Mouse (Mus musculus): ENCODE data around the gene Nsun3.
A peak's percentile ranks its signal among the peaks of the same experiment; 100 is the strongest.

Gene Nsun3

DNA sequence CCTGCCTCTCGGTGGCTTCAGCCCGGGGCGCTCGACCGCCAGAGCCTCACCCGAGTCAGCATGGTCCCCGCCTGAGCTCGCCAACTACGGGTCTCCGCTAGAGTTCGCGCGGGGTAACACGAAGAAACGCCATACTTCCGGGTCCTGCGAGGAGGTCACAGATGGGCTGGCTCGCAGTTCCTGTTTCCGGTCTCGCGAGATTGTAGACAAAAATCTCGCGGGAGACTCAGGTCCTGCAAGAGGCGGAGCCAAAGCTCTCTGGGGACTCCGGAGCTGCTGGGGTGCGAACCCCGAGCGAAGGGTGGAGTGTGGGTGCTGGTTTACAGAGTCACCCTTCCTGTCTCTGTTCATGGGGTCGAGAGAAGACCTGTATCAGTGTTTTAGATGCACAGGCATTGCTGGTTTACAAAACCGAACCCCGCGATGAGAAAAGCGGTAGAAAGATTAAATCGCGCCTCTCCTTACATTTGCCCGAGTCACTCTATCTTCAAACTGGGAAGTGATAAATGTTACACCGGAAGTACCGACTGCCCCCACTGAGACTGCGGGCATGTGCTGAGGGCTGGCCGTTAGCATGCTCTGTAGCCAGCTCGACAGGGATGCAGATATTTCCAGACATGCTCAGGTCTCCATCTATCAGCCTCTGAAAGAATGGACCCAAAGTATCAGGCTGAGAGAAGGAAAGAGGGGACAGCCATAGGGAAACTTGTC is at the start of gene Nsun3:
Gene Nsun3, minus strand, starts transcription at position 198 of the 711 bp plus-strand sequence.
- DNase-seq (ENCODE audit: low read depth), result peak; percentile 97

- DNase-seq (ENCODE audit: low read depth), result no peak
Observed at GRCm38 (mm10) chr16:62834016-62834735, 47.6 kb upstream of the Nsun3 start.

- peak; percentile 72 for DNase-seq (ENCODE audit: low read depth)
Observed at GRCm38 (mm10) chr16:62832481-62832880, 45.9 kb upstream of the Nsun3 start.

DNA sequence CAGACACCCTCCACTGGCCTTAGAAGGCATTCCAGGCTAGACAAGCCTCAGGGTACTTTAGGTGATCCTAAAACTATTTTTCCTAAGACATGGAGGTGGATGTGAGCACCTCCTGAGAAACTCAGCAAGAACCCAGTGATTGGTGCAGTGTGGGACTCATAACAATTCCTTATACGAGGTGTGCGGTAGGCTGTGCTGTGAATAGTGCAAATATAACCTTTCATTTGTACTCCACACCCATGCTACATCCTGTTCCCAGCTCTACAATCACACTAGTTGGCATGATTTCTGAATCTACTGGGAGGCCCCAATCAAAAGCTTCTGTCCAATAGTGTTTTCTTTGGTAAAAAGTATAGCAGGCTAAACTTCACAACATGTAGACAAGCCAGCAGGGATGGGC is 45.4 kb upstream of the Nsun3 start:
- no peak for DNase-seq (ENCODE audit: low read depth)

GRCm38 (mm10) chr16:62826156-62827001 is 39.8 kb upstream of the Nsun3 start:
- peak; percentile 65 for DNase-seq (ENCODE audit: low read depth)

GRCm38 (mm10) chr16:62822472-62822871 is 35.9 kb upstream of the Nsun3 start:
- DNase-seq (ENCODE audit: low read depth), result no peak

DNA sequence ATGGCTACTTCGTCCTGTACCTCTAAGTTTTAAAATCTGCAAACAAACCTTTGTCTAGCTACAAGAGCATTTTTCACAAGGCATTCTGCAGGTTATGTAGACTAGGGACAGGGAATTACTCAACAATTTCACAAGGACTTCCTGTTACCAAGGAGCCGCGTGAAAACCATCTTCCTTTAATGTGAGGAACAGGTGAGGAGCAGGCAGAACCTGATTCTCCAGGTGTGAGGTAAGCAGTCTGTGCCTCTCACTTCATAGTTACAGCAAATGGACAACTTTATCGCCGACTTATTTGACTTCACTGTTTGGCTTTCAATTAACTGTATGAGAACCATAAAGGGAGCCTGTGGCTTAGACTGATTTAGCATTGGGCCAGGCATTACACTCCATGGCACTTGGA is 27.9 kb upstream of the Nsun3 start, which contains the start of gene Stx19:
Gene Stx19, plus strand, starts transcription at position 186 of the 400 bp plus-strand sequence.
- no peak for DNase-seq (ENCODE audit: low read depth)

GRCm38 (mm10) chr16:62813790-62814189 is 27.2 kb upstream of the Nsun3 start:
- no peak for DNase-seq (ENCODE audit: low read depth)

DNA sequence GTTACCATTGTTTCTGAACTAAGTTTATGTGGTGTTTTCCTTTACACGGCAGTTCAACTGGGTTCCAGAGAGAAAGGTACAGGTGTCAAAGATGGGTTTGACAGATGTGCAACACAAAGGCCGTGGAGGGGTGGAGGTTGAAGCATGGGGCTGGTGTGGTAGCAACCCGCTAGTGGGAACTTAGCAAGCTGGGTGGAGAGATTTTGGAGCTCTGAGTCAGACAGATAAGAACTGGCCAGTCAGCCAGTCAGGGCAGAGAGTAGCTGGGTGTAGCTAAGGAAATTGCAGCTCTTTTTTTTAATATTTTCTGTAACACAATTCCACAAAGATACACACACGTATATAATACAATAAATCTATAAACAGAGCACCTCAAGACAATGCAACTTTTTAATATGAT is 24.2 kb upstream of the Nsun3 start:
- DNase-seq (ENCODE audit: low read depth), result no peak

DNA sequence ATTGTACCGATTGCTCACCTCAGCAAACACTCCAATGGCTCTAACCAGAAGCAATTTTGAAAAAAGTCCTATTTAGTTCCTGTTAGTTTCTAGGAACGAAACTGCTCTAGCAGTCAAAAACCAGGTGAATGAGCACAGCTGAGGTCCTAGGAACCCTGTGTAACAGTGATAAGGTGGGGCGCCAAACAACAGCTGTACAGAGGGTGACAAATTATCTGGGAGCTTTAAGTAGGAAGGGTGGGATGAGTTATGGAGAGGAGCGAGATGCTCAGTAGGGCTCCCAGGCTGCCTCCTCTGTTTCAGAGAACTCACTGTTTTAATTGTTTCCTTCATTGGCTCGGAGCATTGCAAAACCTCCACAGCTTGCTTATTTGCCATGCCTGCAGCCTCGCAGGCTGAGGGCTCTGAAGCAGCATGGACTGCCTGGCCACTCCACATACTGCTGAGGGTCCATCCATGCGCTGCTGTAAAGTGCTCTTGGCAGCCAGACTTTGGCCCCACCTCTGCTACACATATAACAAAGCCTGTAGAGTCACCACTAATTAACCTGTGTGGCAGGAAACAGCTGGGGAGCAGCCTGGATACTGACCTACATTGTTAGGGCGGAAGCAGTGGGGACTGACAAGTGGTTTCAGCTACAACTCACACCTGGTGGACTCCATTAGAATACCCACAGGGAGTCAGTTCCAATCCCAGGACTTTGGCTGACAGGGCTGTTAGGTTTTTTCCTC is 20.8 kb upstream of the Nsun3 start:
- DNase-seq (ENCODE audit: low read depth), result no peak

DNA sequence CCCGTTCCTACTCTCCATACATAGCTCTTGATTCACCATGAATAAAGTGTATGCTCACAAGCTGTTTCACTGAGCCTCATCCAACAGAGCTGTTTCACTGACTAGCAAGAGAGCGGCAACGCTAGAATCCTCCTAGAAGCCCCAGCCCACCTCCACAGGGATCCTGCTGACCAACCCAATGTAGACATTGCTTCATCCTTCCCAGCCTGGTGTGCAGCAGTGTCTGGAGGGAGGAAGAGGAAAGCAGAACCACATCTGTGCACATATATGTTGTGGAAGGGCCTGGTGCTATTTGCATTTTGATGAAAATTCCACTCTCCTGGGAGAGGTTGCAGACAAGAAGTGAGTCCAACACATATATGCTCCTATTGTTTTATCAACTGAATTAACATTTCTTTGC is 18.0 kb upstream of the Nsun3 start:
- DNase-seq (ENCODE audit: low read depth), result no peak

DNA sequence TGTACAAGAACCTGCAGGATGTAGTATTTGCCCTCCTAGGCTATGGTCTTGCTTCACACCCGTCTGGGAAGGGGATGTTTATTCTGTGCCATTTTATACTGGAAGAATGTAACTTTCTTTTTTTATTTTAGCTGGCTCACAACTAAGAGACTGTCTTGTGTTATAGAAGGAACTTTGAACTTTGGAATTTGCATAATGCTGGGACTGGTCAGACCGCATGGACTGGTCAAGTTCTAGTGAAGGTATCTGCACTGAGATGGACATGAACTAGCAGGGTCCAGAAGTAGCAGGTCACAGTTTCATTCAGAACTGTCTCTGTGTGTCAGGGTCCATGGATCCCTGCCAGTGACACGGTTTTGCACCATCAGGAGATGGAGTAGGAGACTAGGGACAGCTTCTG is 13.2 kb upstream of the Nsun3 start:
- no peak for DNase-seq (ENCODE audit: low read depth)

DNA sequence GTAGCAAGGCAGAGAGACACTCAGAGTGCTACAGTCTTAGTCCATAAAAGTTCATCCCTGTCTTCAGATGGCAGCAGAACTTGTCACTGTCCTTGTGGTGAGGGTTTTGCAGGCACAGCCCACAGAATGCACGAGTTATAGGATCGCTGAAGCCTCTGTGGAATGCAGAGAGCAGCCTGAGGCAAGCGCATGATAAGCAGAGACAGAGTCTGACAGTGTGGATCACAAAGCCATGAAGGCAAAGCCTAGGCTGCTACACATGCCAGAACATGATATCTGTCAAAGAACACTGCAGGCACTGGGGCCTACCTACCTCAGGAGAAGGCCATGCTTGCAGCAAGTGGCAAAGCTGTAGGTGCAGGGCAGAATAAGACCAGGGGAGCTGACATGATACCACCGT is 12.8 kb upstream of the Nsun3 start:
- no peak for DNase-seq (ENCODE audit: low read depth)

DNA sequence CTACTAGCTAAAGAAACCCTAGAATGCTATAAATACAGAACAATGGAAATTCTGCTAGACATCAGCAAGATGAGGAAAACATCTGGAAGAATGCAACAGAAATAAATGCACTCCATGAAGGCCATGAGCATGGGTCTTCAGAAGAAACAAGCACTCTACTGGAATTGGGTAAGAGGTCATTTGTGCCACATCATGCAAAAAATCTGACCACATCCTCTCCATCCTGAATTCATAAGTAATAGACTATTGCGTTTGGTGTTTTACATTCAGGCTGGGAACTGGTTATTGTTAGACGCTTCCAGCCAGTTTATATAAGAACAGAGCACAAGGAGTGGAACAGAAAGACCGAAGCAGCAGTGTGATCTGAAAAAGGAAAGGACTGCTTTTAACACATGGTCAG is 12.2 kb upstream of the Nsun3 start:
- no peak for DNase-seq (ENCODE audit: low read depth)

GRCm38 (mm10) chr16:62796608-62797007 is 10.0 kb upstream of the Nsun3 start:
- no peak for DNase-seq (ENCODE audit: low read depth)

GRCm38 (mm10) chr16:62782229-62782628 is 4.4 kb downstream of the Nsun3 start:
- peak; percentile 46 for DNase-seq (ENCODE audit: low read depth)

DNA sequence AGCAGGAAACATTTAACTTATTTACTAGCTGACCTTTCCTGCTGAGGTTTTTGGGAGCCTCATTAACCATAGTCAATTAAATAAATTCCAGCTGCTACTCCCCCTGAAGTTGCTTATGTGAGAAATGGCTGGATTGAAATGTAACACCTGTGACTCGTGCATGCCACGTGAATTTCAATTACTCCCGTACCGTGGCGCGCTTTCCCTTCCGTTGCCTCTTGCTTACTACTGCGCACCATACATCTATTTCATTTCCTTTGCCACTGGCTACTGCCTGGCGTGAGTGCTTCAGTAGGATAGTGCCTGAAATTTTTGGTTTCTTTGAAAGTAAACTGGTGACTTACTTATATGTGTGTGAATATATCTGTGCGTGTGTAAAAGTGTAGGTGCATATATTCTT is 8.3 kb downstream of the Nsun3 start:
- no peak for DNase-seq (ENCODE audit: low read depth)

- no peak for DNase-seq (ENCODE audit: low read depth)
Observed at GRCm38 (mm10) chr16:62776034-62776433, 10.6 kb downstream of the Nsun3 start.

- DNase-seq (ENCODE audit: low read depth), result no peak
Observed at GRCm38 (mm10) chr16:62773462-62773861, 13.2 kb downstream of the Nsun3 start.

- DNase-seq (ENCODE audit: low read depth), result peak; percentile 58
Observed at GRCm38 (mm10) chr16:62758340-62758739, 28.3 kb downstream of the Nsun3 start.

DNA sequence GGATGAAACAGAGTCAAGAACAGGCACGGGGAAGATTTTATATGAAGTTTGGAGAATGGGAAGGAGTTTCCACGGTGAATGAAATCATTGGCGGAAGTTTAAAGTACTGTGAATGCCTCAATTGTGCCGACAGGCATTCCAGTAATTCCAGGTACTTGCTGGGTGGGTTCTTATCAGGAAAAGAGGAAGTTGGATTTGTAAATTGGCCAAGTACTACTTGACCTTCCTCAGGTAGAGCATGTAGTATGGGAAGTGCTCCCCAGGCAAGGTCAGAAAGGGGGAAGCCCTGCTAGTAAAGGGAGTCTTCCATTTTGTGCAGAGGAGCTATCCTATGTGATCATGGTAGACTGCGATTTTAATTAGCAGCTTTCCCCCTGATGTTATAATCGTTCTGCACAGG is 31.3 kb downstream of the Nsun3 start:
- DNase-seq (ENCODE audit: low read depth), result no peak

DNA sequence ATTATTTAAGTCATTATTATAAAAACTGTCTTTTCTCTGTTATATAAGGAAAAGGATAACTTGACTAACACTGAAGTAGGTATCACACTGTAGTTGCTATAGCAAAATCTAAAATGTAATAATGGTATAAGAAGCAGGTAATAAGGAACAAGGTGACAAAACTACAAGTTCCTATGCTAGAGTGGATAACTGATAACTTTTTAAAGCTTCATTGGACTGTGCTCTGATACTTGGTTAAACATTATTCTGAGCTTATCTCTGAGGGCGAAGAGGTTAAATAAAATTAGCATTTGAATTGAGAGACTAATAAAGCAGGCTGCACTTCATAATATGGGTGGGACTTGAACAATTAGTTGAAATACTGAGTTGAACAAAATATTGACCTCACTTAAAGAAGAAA is 33.0 kb downstream of the Nsun3 start:
- DNase-seq (ENCODE audit: low read depth), result no peak

All from naive thymus-derived CD4-positive, alpha-beta T cell, adult 2 months (primary cell).